ENCODE assay signal across 14 mouse cellular contexts in the genomic region with DNA sequence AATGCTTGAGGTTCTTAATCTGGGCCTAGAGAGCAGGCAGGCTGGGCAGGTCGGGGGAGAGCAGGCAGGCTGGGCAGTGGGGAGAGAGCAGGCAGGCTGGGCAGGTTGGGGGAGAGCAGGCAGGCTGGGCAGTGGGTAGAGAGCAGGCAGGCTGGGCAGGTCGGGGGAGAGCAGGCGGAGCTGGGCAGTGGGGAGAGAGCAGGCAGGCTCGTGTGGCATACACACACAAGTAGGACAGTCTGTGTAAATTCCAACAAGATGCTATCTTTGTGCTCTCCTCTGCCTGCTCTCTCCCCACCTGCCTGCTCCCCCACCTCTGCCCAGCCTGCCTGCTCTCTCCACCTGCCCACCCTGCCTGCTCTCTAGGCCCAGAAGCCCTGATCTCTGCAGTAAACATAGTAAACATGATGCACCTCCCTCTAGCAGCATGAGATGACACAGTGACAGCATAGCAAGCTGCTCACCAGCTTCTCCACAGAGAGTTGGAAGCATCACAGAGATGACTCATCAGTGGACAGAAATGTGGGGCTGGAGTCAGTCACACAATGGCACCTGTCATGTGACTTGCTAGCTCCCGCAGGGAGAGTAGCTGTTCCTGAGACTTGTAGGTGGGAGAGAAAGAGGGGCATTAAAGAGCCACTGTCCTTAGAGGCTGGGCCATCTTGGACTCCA.
DNase-seq lines count a peak whose midpoint lies in the region; ATAC-seq lines count a peak whose summit lies in the region.
"Had no signal": no experiment of that assay in that cellular context is flagged by ENCODE, and none has a peak within 500 bp of the region (broad histone marks: within the 10 kb centered on the region; RNA-seq: fewer than 3 reads in every experiment).

No protein-coding gene starts in this region.

- no peaks in the 10 kb centered on the region for H3K9me3 ChIP-seq in midbrain, embryonic 10.5 days (replicated peaks)
- no peaks in the 10 kb centered on the region for H3K9me3 ChIP-seq in midbrain, embryonic 15.5 days
- no peaks in the 10 kb centered on the region for H3K9me3 ChIP-seq in midbrain, embryonic 13.5 days
- no peaks in the 10 kb centered on the region for H3K9me3 ChIP-seq in liver, embryonic 11.5 days (ENCODE audit: control insufficient read depth, low read length)

- WGBS in midbrain, embryonic 10.5 days: 43% methylated on average over 5 of the region's 5 CpGs
- WGBS in midbrain, embryonic 15.5 days: 44% methylated on average over 5 of the region's 5 CpGs
- 54% methylated on average over 5 of the region's 5 CpGs for WGBS in midbrain, embryonic 13.5 days
- 38% methylated on average over 5 of the region's 5 CpGs for WGBS in liver, embryonic 11.5 days

- H3K27ac ChIP-seq in midbrain, embryonic 10.5 days (replicated peaks): peak overlapping the region; percentile 70
- H3K27ac ChIP-seq in midbrain, embryonic 15.5 days: no peak overlapping the region
- peak overlapping the region; percentile 51 for H3K27ac ChIP-seq in midbrain, embryonic 13.5 days
- H3K27ac ChIP-seq in liver, embryonic 11.5 days (ENCODE audit: low read depth, low read length): no peak overlapping the region
- H3K27ac ChIP-seq: gastrocnemius, adult 2 months had no signal

- ATAC-seq in frontal cortex, adult (ENCODE audit: low TSS enrichment): peak; percentile 97
- ATAC-seq in midbrain, embryonic 15.5 days (replicated peaks): no peak
- ATAC-seq in midbrain, embryonic 13.5 days: no peak
- no peak for ATAC-seq in liver, embryonic 11.5 days (replicated peaks; ENCODE audit: low FRiP score)
- ATAC-seq: hindbrain, embryonic 16.5 days; liver, postnatal 0 days had no signal

- H3K4me1 ChIP-seq in midbrain, embryonic 10.5 days: peaks cover 19% of the 10 kb centered on the region
- peaks cover 15% of the 10 kb centered on the region; the same call in 1 of the 2 replicates for H3K4me1 ChIP-seq in midbrain, embryonic 15.5 days
- H3K4me1 ChIP-seq in midbrain, embryonic 13.5 days (replicated peaks): peaks cover 19% of the 10 kb centered on the region
- H3K4me1 ChIP-seq in liver, embryonic 11.5 days (replicated peaks; ENCODE audit: control insufficient read depth, insufficient read depth, low read length): no peaks in the 10 kb centered on the region

- no peak overlapping the region for H3K4me2 ChIP-seq in midbrain, embryonic 15.5 days
- no peak overlapping the region for H3K4me2 ChIP-seq in midbrain, embryonic 13.5 days (replicated peaks)
- H3K4me2 ChIP-seq in liver, embryonic 11.5 days: no peak overlapping the region

- no peaks in the 10 kb centered on the region for H3K36me3 ChIP-seq in midbrain, embryonic 10.5 days
- H3K36me3 ChIP-seq in midbrain, embryonic 15.5 days (replicated peaks): no peaks in the 10 kb centered on the region
- no peaks in the 10 kb centered on the region for H3K36me3 ChIP-seq in midbrain, embryonic 13.5 days
- no peaks in the 10 kb centered on the region for H3K36me3 ChIP-seq in liver, embryonic 11.5 days (ENCODE audit: control insufficient read depth, insufficient read depth, low read length)

- no peak overlapping the region for H3K9ac ChIP-seq in midbrain, embryonic 15.5 days
- no peak overlapping the region; the same call in 1 of the 2 replicates for H3K9ac ChIP-seq in midbrain, embryonic 13.5 days (replicated peaks)
- H3K9ac ChIP-seq in liver, embryonic 11.5 days (ENCODE audit: low read depth, low read length): no peak overlapping the region
- H3K9ac ChIP-seq: liver, postnatal 0 days had no signal

- DNase-seq in frontal cortex, postnatal 14 days (ENCODE audit: low spot score in 2 of 2): no peak
- no peak for DNase-seq in midbrain, embryonic 10.5 days (ENCODE audit: low spot score)
- peak; percentile 83 for DNase-seq in cerebellum, adult 8-10 months
- no peak for DNase-seq in embryo, embryonic 9.5 days (ENCODE audit: extremely low spot score)
- no peak for DNase-seq in liver, embryonic 11.5 days (ENCODE audit: low spot score)
- DNase-seq: adrenal gland, postnatal 10 days; gastrocnemius, adult 2 months; kidney, postnatal 14 days; liver, postnatal 0 days; thymus, postnatal 25 days had no signal

- H3K27me3 ChIP-seq in midbrain, embryonic 10.5 days (ENCODE audit: low read depth, poor library complexity, severe bottlenecking): peaks cover 9% of the 10 kb centered on the region; the same call in 1 of the 2 replicates
- H3K27me3 ChIP-seq in midbrain, embryonic 15.5 days (replicated peaks): no peaks in the 10 kb centered on the region
- 0 out of 2 replicates have a peak, but pooled peaks cover 6% of the 10 kb centered on the region for H3K27me3 ChIP-seq in midbrain, embryonic 13.5 days
- H3K27me3 ChIP-seq in liver, embryonic 11.5 days (replicated peaks; ENCODE audit: control insufficient read depth, insufficient read depth, low read length): no peaks in the 10 kb centered on the region; the same call in 1 of the 2 replicates

- H3K4me3 ChIP-seq in midbrain, embryonic 10.5 days: no peak overlapping the region
- no peak overlapping the region for H3K4me3 ChIP-seq in midbrain, embryonic 15.5 days
- no peak overlapping the region for H3K4me3 ChIP-seq in midbrain, embryonic 13.5 days (replicated peaks)
- no peak overlapping the region for H3K4me3 ChIP-seq in liver, embryonic 11.5 days (ENCODE audit: low read depth, low read length)
- H3K4me3 ChIP-seq: gastrocnemius, adult 2 months had no signal

Comparison
In these comparisons a context has a peak if more than half of its experiments do, and no peak if none do; other contexts are left out.
1. H3K27ac ChIP-seq: peak in midbrain, embryonic 10.5 days (single experiment) and midbrain, embryonic 13.5 days (single experiment); none in midbrain, embryonic 15.5 days (single experiment) and liver, embryonic 11.5 days (single experiment).